Mouse (Mus musculus): ENCODE data around the gene Carns1. TPM values are rescaled to one million over a fixed set of nuclear protein-coding genes. Genes with fewer than 3 reads are reported as not detected.

Carns1 gene
- polyA plus RNA-seq, 1 experiment = 2.1 TPM

GRCm38 (mm10) chr19:4147022-4147405 lies 28.3 kb downstream of the Carns1 start:
- no peak for TF ChIP-seq FOSL1 (IDR thresholded peaks at IDR 0.05; ENCODE audit: insufficient read depth, low read length, poor library complexity, severe bottlenecking)
- TF ChIP-seq MYOG (IDR thresholded peaks at IDR 0.05; ENCODE audit: control insufficient read depth, extremely low read depth, insufficient read length) = no peak
- TF ChIP-seq USF1 (IDR thresholded peaks at IDR 0.05; ENCODE audit: low read depth) = no peak
- no peak for TF ChIP-seq MAX (IDR thresholded peaks at IDR 0.05)
- TF ChIP-seq MYOD1 (IDR thresholded peaks at IDR 0.05; ENCODE audit: control insufficient read depth, insufficient read length, low read depth) = no peak
- peaks cover 15% of the 10 kb centered on the region for H3K36me3 ChIP-seq (ENCODE audit: control insufficient read depth, insufficient read depth)
- no peak overlapping the region for H3K4me3 ChIP-seq (ENCODE audit: insufficient read depth, poor library complexity, severe bottlenecking)
- no peaks in the 10 kb centered on the region for H3K27me3 ChIP-seq (ENCODE audit: control insufficient read depth, insufficient read depth, insufficient read length)
- H3ac ChIP-seq (ENCODE audit: control insufficient read depth, insufficient read length, low read depth) = no peak overlapping the region
- peaks cover 15% of the 10 kb centered on the region for H3K79me3 ChIP-seq (ENCODE audit: low read depth)
- peaks cover 28% of the 10 kb centered on the region for H3K79me2 ChIP-seq (ENCODE audit: control insufficient read depth, insufficient read depth)

- H3K79me2 ChIP-seq (ENCODE audit: control insufficient read depth, insufficient read depth) = peaks cover 28% of the 10 kb centered on the region
- H3K4me3 ChIP-seq (ENCODE audit: insufficient read depth, poor library complexity, severe bottlenecking) = no peak overlapping the region
- H3K36me3 ChIP-seq (ENCODE audit: control insufficient read depth, insufficient read depth) = peaks cover 12% of the 10 kb centered on the region
- H3K27me3 ChIP-seq (ENCODE audit: control insufficient read depth, insufficient read depth, insufficient read length) = no peaks in the 10 kb centered on the region
- H3ac ChIP-seq (ENCODE audit: control insufficient read depth, insufficient read length, low read depth) = no peak overlapping the region
- no peak for TF ChIP-seq MYOG (IDR thresholded peaks at IDR 0.05; ENCODE audit: control insufficient read depth, extremely low read depth, insufficient read length)
- no peak for TF ChIP-seq CEBPB (IDR thresholded peaks at IDR 0.05; ENCODE audit: low read depth)
- no peak for TF ChIP-seq MYOD1 (IDR thresholded peaks at IDR 0.05; ENCODE audit: control insufficient read depth, insufficient read length, low read depth)
- no peak for TF ChIP-seq USF1 (IDR thresholded peaks at IDR 0.05; ENCODE audit: low read depth)
- no peak for TF ChIP-seq CTCF (IDR thresholded peaks at IDR 0.05; ENCODE audit: control insufficient read depth, insufficient read depth, insufficient read length)
- TF ChIP-seq FOSL1 (IDR thresholded peaks at IDR 0.05; ENCODE audit: insufficient read depth, low read length, poor library complexity, severe bottlenecking) = no peak
- TF ChIP-seq MAX (IDR thresholded peaks at IDR 0.05) = no peak
- H3K79me3 ChIP-seq (ENCODE audit: low read depth) = peaks cover 15% of the 10 kb centered on the region
These were observed 28.8 kb downstream of the Carns1 start for GRCm38 (mm10) chr19:4146366-4147021.

- no peaks in the 10 kb centered on the region for H3K27me3 ChIP-seq (ENCODE audit: control insufficient read depth, insufficient read depth, insufficient read length)
- TF ChIP-seq CTCF (IDR thresholded peaks at IDR 0.05; ENCODE audit: control insufficient read depth, insufficient read depth, insufficient read length) (no peak), USF1 (IDR thresholded peaks at IDR 0.05; ENCODE audit: low read depth) (no peak), MAX (IDR thresholded peaks at IDR 0.05) (no peak), FOSL1 (IDR thresholded peaks at IDR 0.05; ENCODE audit: insufficient read depth, low read length, poor library complexity, severe bottlenecking) (no peak), MYOG (IDR thresholded peaks at IDR 0.05; ENCODE audit: control insufficient read depth, extremely low read depth, insufficient read length) (no peak), MYOD1 (IDR thresholded peaks at IDR 0.05; ENCODE audit: control insufficient read depth, insufficient read length, low read depth) (no peak), CEBPB (IDR thresholded peaks at IDR 0.05; ENCODE audit: low read depth) (no peak)
- H3K36me3 ChIP-seq (ENCODE audit: control insufficient read depth, insufficient read depth) = peaks cover 10% of the 10 kb centered on the region
- no peak overlapping the region for H3ac ChIP-seq (ENCODE audit: control insufficient read depth, insufficient read length, low read depth)
- peaks cover 15% of the 10 kb centered on the region for H3K79me3 ChIP-seq (ENCODE audit: low read depth)
- peaks cover 24% of the 10 kb centered on the region for H3K79me2 ChIP-seq (ENCODE audit: control insufficient read depth, insufficient read depth)
- H3K4me3 ChIP-seq (ENCODE audit: insufficient read depth, poor library complexity, severe bottlenecking) = no peak overlapping the region
These were observed 29.3 kb downstream of the Carns1 start for GRCm38 (mm10) chr19:4145936-4146335.

GRCm38 (mm10) chr19:4144550-4145498 lies 30.5 kb downstream of the Carns1 start:
- H3K27me3 ChIP-seq (ENCODE audit: control insufficient read depth, insufficient read depth, insufficient read length) = no peaks in the 10 kb centered on the region
- no peak overlapping the region for H3ac ChIP-seq (ENCODE audit: control insufficient read depth, insufficient read length, low read depth)
- H3K79me2 ChIP-seq (ENCODE audit: control insufficient read depth, insufficient read depth) = peaks cover 13% of the 10 kb centered on the region
- H3K36me3 ChIP-seq (ENCODE audit: control insufficient read depth, insufficient read depth) = no peaks in the 10 kb centered on the region
- H3K4me3 ChIP-seq (ENCODE audit: insufficient read depth, poor library complexity, severe bottlenecking) = no peak overlapping the region
- no peak for TF ChIP-seq USF1 (IDR thresholded peaks at IDR 0.05; ENCODE audit: low read depth)
- H3K79me3 ChIP-seq (ENCODE audit: low read depth) = peaks cover 12% of the 10 kb centered on the region

- no peak within 1 kb of the TSS for H3ac ChIP-seq (ENCODE audit: control insufficient read depth, insufficient read length, low read depth)
- no peak within 1 kb of the TSS for H3K4me3 ChIP-seq (ENCODE audit: insufficient read depth, poor library complexity, severe bottlenecking)
- H3K36me3 ChIP-seq (ENCODE audit: control insufficient read depth, insufficient read depth) = no peaks in the 10 kb centered on the region
- no peak for TF ChIP-seq FOSL1 (IDR thresholded peaks at IDR 0.05; ENCODE audit: insufficient read depth, low read length, poor library complexity, severe bottlenecking)
- TF ChIP-seq CEBPB (IDR thresholded peaks at IDR 0.05; ENCODE audit: low read depth) = no peak
- TF ChIP-seq CTCF (IDR thresholded peaks at IDR 0.05; ENCODE audit: control insufficient read depth, insufficient read depth, insufficient read length) = no peak
- no peak for TF ChIP-seq MAX (IDR thresholded peaks at IDR 0.05)
- TF ChIP-seq MYOD1 (IDR thresholded peaks at IDR 0.05; ENCODE audit: control insufficient read depth, insufficient read length, low read depth) = no peak
- TF ChIP-seq USF1 (IDR thresholded peaks at IDR 0.05; ENCODE audit: low read depth) = no peak
- H3K27me3 ChIP-seq (ENCODE audit: control insufficient read depth, insufficient read depth, insufficient read length) = no peaks in the 10 kb centered on the region
- peaks cover 3% of the 10 kb centered on the region for H3K79me2 ChIP-seq (ENCODE audit: control insufficient read depth, insufficient read depth)
- peaks cover 2% of the 10 kb centered on the region for H3K79me3 ChIP-seq (ENCODE audit: low read depth)
These were observed 31.5 kb downstream of the Carns1 start, which contains the start of gene Cabp4 for GRCm38 (mm10) chr19:4143759-4144268. Gene Cabp4 (minus strand): TSS chr19:4144033.
